14 mouse cellular contexts compared by ENCODE assay signal in genomic region chr12:27946866-27947459, GRCm38 (mm10).
DNase-seq lines count a peak whose midpoint lies in the region; ATAC-seq and TF ChIP-seq lines count a peak whose summit lies in the region.
"Had no signal": no experiment of that assay in that cellular context is flagged by ENCODE, and none has a peak within 500 bp of the region (broad histone marks: within the 10 kb centered on the region; RNA-seq: fewer than 3 reads in every experiment).

No protein-coding gene starts in this region.

- TF ChIP-seq CTCF in lung, embryonic 14.5 days (IDR thresholded peaks at IDR 0.05; ENCODE audit: low read depth) = no peak
- TF ChIP-seq CTCF in intestine, postnatal 0 days (IDR thresholded peaks at IDR 0.05; ENCODE audit: low read depth) = no peak

- DNase-seq in lung, embryonic 14.5 days = peak; percentile 1
- no peak for DNase-seq in lung, postnatal 25 days (ENCODE audit: low spot score)
- DNase-seq in embryo, embryonic 11.5 days (ENCODE audit: low read depth, low spot score) = peak; percentile 41
- peak; percentile 69 for DNase-seq in limb, embryonic 10.5 days (ENCODE audit: low spot score)
- DNase-seq in adrenal gland, adult 2 months = no peak
- DNase-seq: adrenal gland, postnatal 10 days; cerebellum, adult 8-10 months; heart, postnatal 10 days; spleen, adult 18-20 months; thymus, adult 18-20 months had no signal

- H3K27me3 ChIP-seq in lung, embryonic 14.5 days (ENCODE audit: insufficient read depth, low read length) = no peaks in the 10 kb centered on the region
- H3K27me3 ChIP-seq in embryonic facial prominence, embryonic 15.5 days = no peaks in the 10 kb centered on the region
- H3K27me3 ChIP-seq in limb, embryonic 10.5 days (ENCODE audit: low read depth, poor library complexity, severe bottlenecking) = no peaks in the 10 kb centered on the region
- H3K27me3 ChIP-seq in intestine, postnatal 0 days (replicated peaks; ENCODE audit: control insufficient read depth, insufficient read depth, low read length) = no peaks in the 10 kb centered on the region
- H3K27me3 ChIP-seq: CH12.LX had no signal

- no peak overlapping the region for H3K4me2 ChIP-seq in lung, embryonic 14.5 days
- no peak overlapping the region for H3K4me2 ChIP-seq in embryonic facial prominence, embryonic 15.5 days (replicated peaks)
- no peak overlapping the region for H3K4me2 ChIP-seq in intestine, postnatal 0 days (replicated peaks; ENCODE audit: low read depth)

- 30% methylated on average over 7 of the region's 7 CpGs for WGBS in lung, embryonic 14.5 days
- WGBS in embryonic facial prominence, embryonic 15.5 days = 14% methylated on average over 7 of the region's 7 CpGs
- 20% methylated on average over 7 of the region's 7 CpGs for WGBS in limb, embryonic 10.5 days
- 40% methylated on average over 7 of the region's 7 CpGs for WGBS in intestine, postnatal 0 days

- H3K36me3 ChIP-seq in lung, embryonic 14.5 days (ENCODE audit: insufficient read depth) = no peaks in the 10 kb centered on the region
- no peaks in the 10 kb centered on the region for H3K36me3 ChIP-seq in embryonic facial prominence, embryonic 15.5 days
- no peaks in the 10 kb centered on the region for H3K36me3 ChIP-seq in limb, embryonic 10.5 days
- no peaks in the 10 kb centered on the region for H3K36me3 ChIP-seq in intestine, postnatal 0 days (ENCODE audit: control insufficient read depth, insufficient read depth)

- no peak overlapping the region for H3K27ac ChIP-seq in lung, embryonic 14.5 days (ENCODE audit: low read depth)
- H3K27ac ChIP-seq in embryonic facial prominence, embryonic 15.5 days (replicated peaks) = peak overlapping the region; percentile 39; the same call in 1 of the 2 replicates
- peak overlapping the region; percentile 79 for H3K27ac ChIP-seq in limb, embryonic 10.5 days
- no peak overlapping the region for H3K27ac ChIP-seq in intestine, postnatal 0 days (ENCODE audit: low read depth, low read length)

- H3K9me3 ChIP-seq in lung, embryonic 14.5 days (ENCODE audit: low read depth, low read length) = no peaks in the 10 kb centered on the region
- no peaks in the 10 kb centered on the region for H3K9me3 ChIP-seq in embryonic facial prominence, embryonic 15.5 days (replicated peaks)
- H3K9me3 ChIP-seq in limb, embryonic 10.5 days (replicated peaks) = no peaks in the 10 kb centered on the region
- no peaks in the 10 kb centered on the region for H3K9me3 ChIP-seq in intestine, postnatal 0 days (ENCODE audit: control insufficient read depth)

- no peak overlapping the region for H3K4me3 ChIP-seq in lung, embryonic 14.5 days (ENCODE audit: low read depth, low read length)
- H3K4me3 ChIP-seq in embryonic facial prominence, embryonic 15.5 days (replicated peaks) = no peak overlapping the region
- peak overlapping the region; percentile 4 for H3K4me3 ChIP-seq in limb, embryonic 10.5 days
- no peak overlapping the region for H3K4me3 ChIP-seq in intestine, postnatal 0 days (ENCODE audit: low read depth, low read length)

- H3K4me1 ChIP-seq in lung, embryonic 14.5 days (ENCODE audit: insufficient read depth) = no peaks in the 10 kb centered on the region
- H3K4me1 ChIP-seq in embryonic facial prominence, embryonic 15.5 days = peaks cover 11% of the 10 kb centered on the region; the same call in 1 of the 2 replicates
- peaks cover 44% of the 10 kb centered on the region for H3K4me1 ChIP-seq in limb, embryonic 10.5 days
- no peaks in the 10 kb centered on the region for H3K4me1 ChIP-seq in intestine, postnatal 0 days (replicated peaks; ENCODE audit: control insufficient read depth, insufficient read depth, low read length)

- no peak for ATAC-seq in lung, embryonic 14.5 days (ENCODE audit: insufficient read depth)
- no peak for ATAC-seq in embryonic facial prominence, embryonic 15.5 days (ENCODE audit: insufficient number of reproducible peaks, low FRiP score, low TSS enrichment, low read depth)
- ATAC-seq in intestine, postnatal 0 days = no peak
- ATAC-seq: lung, postnatal 0 days had no signal

- no peak overlapping the region for H3K9ac ChIP-seq in lung, embryonic 14.5 days
- no peak overlapping the region for H3K9ac ChIP-seq in embryonic facial prominence, embryonic 15.5 days
- H3K9ac ChIP-seq in intestine, postnatal 0 days (ENCODE audit: low read depth, low read length) = no peak overlapping the region

Comparison
In these comparisons a context has a peak if more than half of its experiments do, and no peak if none do; other contexts are left out.
1. DNase-seq: peak in lung, embryonic 14.5 days (single experiment), embryo, embryonic 11.5 days (single experiment) and limb, embryonic 10.5 days (single experiment); none in lung, postnatal 25 days (single experiment) and adrenal gland, adult 2 months (single experiment).
2. H3K27ac ChIP-seq: peak in embryonic facial prominence, embryonic 15.5 days (single experiment) and limb, embryonic 10.5 days (single experiment); none in lung, embryonic 14.5 days (single experiment) and intestine, postnatal 0 days (single experiment).